Mouse (Mus musculus) liver, embryonic 14.5 days (tissue): ENCODE results near the gene Sgpl1. TPM values are rescaled to one million over a fixed set of nuclear protein-coding genes. Genes with fewer than 3 reads are reported as not detected.

ENCODE experiments used
- ATAC-seq: fragments of 200-750 bp; cut with Nextera tagmentation; 2 replicates; pipeline ENCODE4 v1.8.0; 2017; ENCODE audit warnings: moderate number of reproducible peaks, mild to moderate bottlenecking, moderate library complexity; ENCODE audit not compliant: insufficient read depth
- DNase-seq, 3 experiments: peaks; one replicate each; pipeline ENCODE4 v3.0.0-alpha.2; 2012 to 2013; ENCODE audit warnings: low read depth in 3 of 3, low spot score in 3 of 3
- H3K27ac ChIP-seq: fragments of 300-500 bp; sonication (generic); 2 replicates; pipeline ENCODE4 v1.5.1; 2014; ENCODE audit warnings: moderate library complexity, mild to moderate bottlenecking, control low read depth, inconsistent platforms
- H3K27me3 ChIP-seq: fragments of 300-500 bp; sonication (generic); 2 replicates; pipeline ENCODE4 v1.6.1; 2014; ENCODE audit warnings: mild to moderate bottlenecking, low read length, moderate library complexity; ENCODE audit not compliant: control insufficient read depth, insufficient read depth
- H3K36me3 ChIP-seq: fragments of 300-500 bp; sonication (generic); replicated peaks from 2 replicates; pipeline ENCODE4 v1.6.1; 2014; ENCODE audit warnings: low read depth; ENCODE audit not compliant: control insufficient read depth, insufficient read depth
- H3K4me1 ChIP-seq, 2 experiments: fragments of 200-500 bp in 1 of 2; fragments of 300-500 bp in 1 of 2; sonication (generic) in 1 of 2; replicated peaks; 2 replicates each; pipeline ENCODE4 v1.6.1; 2012 to 2014; ENCODE audit warnings: antibody characterized with exemption in 1 of 2, inconsistent platforms in 1 of 2, low read length in 1 of 2; ENCODE audit not compliant: control insufficient read depth in 2 of 2, insufficient read depth in 2 of 2
- H3K4me2 ChIP-seq: fragments of 300-500 bp; sonication (generic); 2 replicates; pipeline ENCODE4 v1.6.1; 2014; ENCODE audit warnings: low read depth, mild to moderate bottlenecking, control low read depth, moderate library complexity
- H3K4me3 ChIP-seq, 2 experiments: fragments of 200-500 bp in 1 of 2; fragments of 300-500 bp in 1 of 2; sonication (generic) in 1 of 2; 2 replicates each; pipeline ENCODE4 v1.5.1; 2012 to 2014; ENCODE audit warnings: low read depth in 2 of 2, low read length in 2 of 2, mild to moderate bottlenecking in 2 of 2, control low read depth in 1 of 2, inconsistent platforms in 1 of 2, moderate library complexity in 1 of 2; ENCODE audit not compliant: insufficient read depth in 1 of 2
- H3K9ac ChIP-seq: fragments of 300-500 bp; sonication (generic); replicated peaks from 2 replicates; pipeline ENCODE4 v1.6.1; 2014; ENCODE audit warnings: mild to moderate bottlenecking, control low read depth, moderate library complexity
- H3K9me3 ChIP-seq: fragments of 300-500 bp; sonication (generic); 2 replicates; pipeline ENCODE4 v1.6.1; 2016; ENCODE audit warnings: low read length, mixed read lengths; ENCODE audit not compliant: control insufficient read depth
- CTCF ChIP-seq: IDR thresholded peaks from 2 replicates; pipeline ENCODE4 v1.5.1; 2016; ENCODE audit warnings: antibody characterized with exemption, low read depth, control low read depth
- EP300 ChIP-seq: IDR thresholded peaks from 2 replicates; pipeline ENCODE4 v1.6.1; 2016; ENCODE audit warnings: antibody characterized with exemption, low read depth
- WGBS: fragments of 180-500 bp; shearing (Covaris S2); extraction: QIAGEN DNeasy Blood & Tissue Kit; methylation state at CpG from one replicate; pipeline ENCODE4 v1.1.7; 2014; ENCODE audit not compliant: insufficient replicate concordance; 5-methylcytosine and 5-hydroxymethylcytosine counted together
- polyA plus RNA-seq, 2 experiments: library from polyadenylated mRNA; depleted of rRNA in 1 of 2; stranded (reverse) in 1 of 2; unstranded in 1 of 2; fragments of >200 nt; fragmentation: Nextera tagmentation in 1 of 2; extraction: Ambion mirVana in 1 of 2; gene quantifications; 2 replicates each; pipeline versions ENCODE4 v1.2.1 to v1.2.3; 2012 to 2014

The Sgpl1 gene
- polyA plus RNA-seq, 2 experiments, result 10.7 to 16.6 TPM

- Histone ChIP-seq H3K27ac (no peak overlapping the region), H3K4me2 (no peak overlapping the region), H3K9ac (no peak overlapping the region), H3K36me3 (no peaks in the 10 kb centered on the region), H3K4me3 (no peak overlapping the region), H3K9me3 (no peaks in the 10 kb centered on the region), H3K4me1 (peaks cover 0 to 7% of the 10 kb centered on the region in 2 experiments; a peak in 3 of 4 replicates), H3K27me3 (no peaks in the 10 kb centered on the region)
- WGBS, result 71% methylated on average over 2 of the region's 2 CpGs
- DNase-seq (no peak), ATAC-seq (no peak)
- TF ChIP-seq EP300 (no peak), CTCF (no peak)
Measured at GRCm38 (mm10) chr10:61156453-61156852, 8.9 kb upstream of the Sgpl1 start.

DNA sequence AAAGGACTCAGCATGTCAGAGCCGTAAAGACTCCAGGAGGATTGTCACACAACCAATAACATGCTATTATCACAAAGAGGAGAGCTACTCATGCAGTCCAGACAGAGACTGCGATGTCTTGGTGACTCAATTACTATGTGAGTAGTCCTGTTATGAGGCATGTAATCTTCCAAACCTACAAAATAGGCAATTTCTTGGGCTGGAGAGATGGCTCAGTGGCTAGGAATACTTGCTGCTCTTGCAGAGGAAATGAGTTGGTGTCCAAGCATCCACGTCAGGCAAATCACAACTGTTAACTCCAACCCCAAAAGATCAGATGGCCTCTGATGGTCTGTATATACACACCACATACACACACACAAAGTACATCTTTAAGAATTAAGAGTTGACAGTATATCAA, 8.1 kb upstream of the Sgpl1 start:
- no peaks in the 10 kb centered on the region for H3K9me3 ChIP-seq
- no peak overlapping the region for H3K9ac ChIP-seq
- TF ChIP-seq EP300 (no peak), CTCF (no peak)
- H3K4me2 ChIP-seq, result no peak overlapping the region
- WGBS, result 58% methylated on average over 3 of the region's 3 CpGs
- H3K4me1 ChIP-seq, result peaks cover under 1 to 13% of the 10 kb centered on the region in 2 experiments
- no peaks in the 10 kb centered on the region for H3K27me3 ChIP-seq
- ATAC-seq, result no peak
- no peaks in the 10 kb centered on the region for H3K36me3 ChIP-seq
- no peak overlapping the region for H3K4me3 ChIP-seq
- H3K27ac ChIP-seq, result no peak overlapping the region
- DNase-seq, result no peak

GRCm38 (mm10) chr10:61152131-61152530, 4.6 kb upstream of the Sgpl1 start:
- Histone ChIP-seq H3K4me1 (peaks cover 22 to 38% of the 10 kb centered on the region in 2 experiments), H3K27ac (no peak overlapping the region), H3K4me3 (no peak overlapping the region), H3K4me2 (no peak overlapping the region), H3K27me3 (no peaks in the 10 kb centered on the region), H3K9ac (no peak overlapping the region), H3K9me3 (no peaks in the 10 kb centered on the region), H3K36me3 (no peaks in the 10 kb centered on the region)
- ATAC-seq (no peak), DNase-seq (no peak)
- TF ChIP-seq EP300 (no peak), CTCF (no peak)

- H3K27ac ChIP-seq, result no peak overlapping the region
- peaks cover 22 to 41% of the 10 kb centered on the region in 2 experiments for H3K4me1 ChIP-seq
- WGBS, result 42% methylated on average over 6 of the region's 6 CpGs
Measured at GRCm38 (mm10) chr10:61150616-61151015, 3.1 kb upstream of the Sgpl1 start.

DNA sequence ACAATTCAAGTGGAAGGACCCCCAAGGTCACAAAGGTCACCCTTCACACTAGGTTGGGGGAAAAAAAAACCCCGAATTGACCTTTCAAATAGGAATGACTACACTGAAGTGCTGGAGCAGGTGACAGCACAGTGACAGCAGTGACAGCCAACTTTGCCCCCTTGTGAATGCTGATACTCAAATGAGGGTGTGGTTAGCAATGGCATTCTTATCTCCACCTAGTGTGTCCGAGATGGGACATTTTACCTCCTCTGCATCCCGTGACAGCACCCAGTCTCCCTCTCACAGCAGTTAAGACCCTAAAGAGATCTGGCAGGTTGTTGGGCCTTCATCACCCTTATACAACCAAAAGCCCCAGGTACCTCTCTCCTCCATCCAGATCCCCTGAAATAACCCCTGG, 2.0 kb upstream of the Sgpl1 start:
- Histone ChIP-seq H3K4me3 (no peak overlapping the region), H3K4me1 (peaks cover 22 to 42% of the 10 kb centered on the region in 2 experiments), H3K4me2 (peak overlapping the region; percentile 51), H3K36me3 (no peaks in the 10 kb centered on the region), H3K27me3 (no peaks in the 10 kb centered on the region), H3K9me3 (no peaks in the 10 kb centered on the region), H3K9ac (peak overlapping the region; percentile 6; the same call in 1 of the 2 replicates), H3K27ac (peak overlapping the region; percentile 68)
- WGBS, result 20% methylated on average over 3 of the region's 3 CpGs
- TF ChIP-seq EP300 (peak; percentile 30; the same call in 1 of the 2 replicates), CTCF (no peak)
- DNase-seq, result peak; percentile 41 to 56 (median 55)
- ATAC-seq, result peak; percentile 24; the same call in 1 of the 2 replicates

More at GRCm38 (mm10) chr10:61150616-61151015, 3.1 kb upstream of the Sgpl1 start:
- Histone ChIP-seq H3K4me2 (no peak overlapping the region), H3K36me3 (no peaks in the 10 kb centered on the region), H3K27me3 (no peaks in the 10 kb centered on the region), H3K9ac (no peak overlapping the region), H3K9me3 (no peaks in the 10 kb centered on the region), H3K4me3 (no peak overlapping the region)
- TF ChIP-seq CTCF, result no peak
- TF ChIP-seq EP300, result no peak
- ATAC-seq (no peak), DNase-seq (no peak)
